Mouse (Mus musculus): ENCODE data around the gene Nup210. TPM values are rescaled to one million over a fixed set of nuclear protein-coding genes. Genes with fewer than 3 reads are reported as not detected.

The Nup210 gene
- polyA plus RNA-seq, 1 experiment from 2014 or later, result 15.0 TPM

DNA sequence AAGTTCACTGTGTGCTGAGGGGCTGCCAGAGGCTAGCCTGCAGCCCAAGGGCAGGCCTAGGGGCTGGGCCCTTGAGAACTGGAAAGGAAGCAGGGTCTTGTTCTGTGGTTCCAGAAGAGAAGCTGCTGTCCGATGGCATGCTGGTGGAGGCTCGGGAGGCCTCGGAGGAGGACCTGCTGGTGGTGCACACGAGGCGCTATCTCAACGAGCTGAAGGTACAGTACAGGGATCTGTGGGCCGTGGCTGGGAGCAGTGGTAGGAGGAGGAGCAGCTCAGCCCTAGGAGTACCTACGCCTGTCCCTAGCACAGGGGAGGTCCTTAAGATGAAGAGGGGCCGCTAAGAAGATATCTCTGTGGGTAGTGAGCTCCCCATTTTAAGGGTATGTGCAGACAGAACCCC lies 42.4 kb upstream of the Nup210 start:
- ATAC-seq, result no peak
- 81% methylated on average over 9 of the region's 9 CpGs for WGBS
- Histone ChIP-seq H3K36me3 (ENCODE audit: control insufficient read depth, insufficient read depth, low read length) (no peaks in the 10 kb centered on the region; the same call in 1 of the 2 replicates), H3K27ac (ENCODE audit: low read depth, low read length) (0 out of 2 replicates have a peak overlapping the region, but pooled peaks have one; percentile 5), H3K4me1 (ENCODE audit: control insufficient read depth, insufficient read depth, low read depth, low read length) (peaks cover 62% of the 10 kb centered on the region), H3K27me3 (replicated peaks; ENCODE audit: control insufficient read depth, insufficient read depth, low read length) (no peaks in the 10 kb centered on the region), H3K4me2 (ENCODE audit: low read length) (peak overlapping the region; percentile 82), H3K4me3 (ENCODE audit: low read length) (0 out of 2 replicates have a peak overlapping the region, but pooled peaks have one; percentile 3), H3K9ac (ENCODE audit: low read depth, low read length) (0 out of 2 replicates have a peak overlapping the region, but pooled peaks have one; percentile 0), H3K9me3 (ENCODE audit: control insufficient read depth, low read length) (no peaks in the 10 kb centered on the region)

DNA sequence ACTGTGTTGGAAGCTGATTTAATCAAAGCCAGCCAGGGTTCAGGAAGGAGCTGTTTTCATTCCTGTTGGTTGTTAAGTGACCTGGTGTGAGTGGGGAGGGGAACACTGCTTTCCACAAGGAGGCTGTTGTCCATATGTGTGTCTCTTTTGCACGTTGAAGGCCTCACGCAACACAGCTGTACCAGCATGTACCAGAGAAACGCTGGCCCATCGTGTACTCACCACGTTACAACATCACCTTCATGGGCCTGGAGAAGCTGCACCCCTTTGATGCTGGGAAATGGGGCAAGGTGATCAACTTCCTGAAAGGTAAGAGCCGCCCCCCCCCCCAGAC lies 40.6 kb upstream of the Nup210 start:
- Histone ChIP-seq H3K4me3 (ENCODE audit: low read length) (peak overlapping the region; percentile 70), H3K4me1 (ENCODE audit: control insufficient read depth, insufficient read depth, low read depth, low read length) (peaks cover 78% of the 10 kb centered on the region), H3K9ac (ENCODE audit: low read depth, low read length) (peak overlapping the region; percentile 83), H3K36me3 (ENCODE audit: control insufficient read depth, insufficient read depth, low read length) (no peaks in the 10 kb centered on the region; the same call in 1 of the 2 replicates), H3K4me2 (ENCODE audit: low read length) (peak overlapping the region; percentile 82), H3K27me3 (replicated peaks; ENCODE audit: control insufficient read depth, insufficient read depth, low read length) (no peaks in the 10 kb centered on the region), H3K9me3 (ENCODE audit: control insufficient read depth, low read length) (no peaks in the 10 kb centered on the region), H3K27ac (ENCODE audit: low read depth, low read length) (peak overlapping the region; percentile 85)
- 29% methylated on average over 6 of the region's 6 CpGs for WGBS
- no peak for ATAC-seq

DNA sequence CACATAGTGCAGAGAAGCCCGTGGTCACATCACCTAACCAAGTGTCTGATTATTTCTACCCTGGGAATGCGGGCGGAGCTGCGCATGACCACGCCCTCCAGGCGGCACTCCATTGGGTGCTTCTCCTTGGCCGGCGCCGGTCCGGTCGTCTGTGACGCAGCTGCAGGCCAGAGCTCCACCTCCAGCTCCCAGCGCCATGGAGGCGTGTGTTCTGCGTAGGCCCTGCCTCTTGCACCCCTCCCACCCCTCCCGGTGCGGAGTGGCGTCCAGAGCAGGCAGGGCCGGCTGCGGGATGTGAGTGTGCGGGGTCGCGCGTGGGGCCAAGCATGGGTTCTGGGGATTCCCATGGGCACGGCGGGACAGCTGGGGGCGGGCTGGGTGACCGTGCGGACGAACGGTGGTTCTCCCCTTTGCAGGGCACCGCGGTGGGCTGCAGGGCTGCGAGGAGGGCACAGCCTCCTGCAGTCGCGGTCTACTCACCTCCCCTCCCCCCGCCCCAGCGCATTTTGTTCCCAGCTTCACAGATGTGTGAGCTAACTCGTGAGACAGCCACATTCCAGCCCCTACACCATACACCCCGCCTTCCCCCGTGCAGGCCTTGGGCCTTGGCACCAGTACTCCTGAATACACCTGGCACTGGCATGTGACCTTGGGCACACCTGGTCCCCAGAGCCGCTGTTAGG lies 40.1 kb upstream of the Nup210 start, which contains the start of gene Hdac11:
Gene Hdac11 (plus strand): TSS at position 112 of the 683 bp plus-strand sequence.
- Histone ChIP-seq H3K27me3 (replicated peaks; ENCODE audit: control insufficient read depth, insufficient read depth, low read length) (no peaks in the 10 kb centered on the region), H3K9me3 (ENCODE audit: control insufficient read depth, low read length) (no peaks in the 10 kb centered on the region), H3K4me2 (ENCODE audit: low read length) (peak within 1 kb of the TSS; percentile 82), H3K9ac (ENCODE audit: low read depth, low read length) (peak within 1 kb of the TSS; percentile 83), H3K27ac (ENCODE audit: low read depth, low read length) (peak within 1 kb of the TSS; percentile 85), H3K4me3 (ENCODE audit: low read length) (peak within 1 kb of the TSS; percentile 70), H3K36me3 (ENCODE audit: control insufficient read depth, insufficient read depth, low read length) (no peaks in the 10 kb centered on the region), H3K4me1 (ENCODE audit: control insufficient read depth, insufficient read depth, low read depth, low read length) (peaks cover 78% of the 10 kb centered on the region)
- WGBS, result under 1% methylated on average over 29 of the region's 42 CpGs
- ATAC-seq, result peak; percentile 90

DNA sequence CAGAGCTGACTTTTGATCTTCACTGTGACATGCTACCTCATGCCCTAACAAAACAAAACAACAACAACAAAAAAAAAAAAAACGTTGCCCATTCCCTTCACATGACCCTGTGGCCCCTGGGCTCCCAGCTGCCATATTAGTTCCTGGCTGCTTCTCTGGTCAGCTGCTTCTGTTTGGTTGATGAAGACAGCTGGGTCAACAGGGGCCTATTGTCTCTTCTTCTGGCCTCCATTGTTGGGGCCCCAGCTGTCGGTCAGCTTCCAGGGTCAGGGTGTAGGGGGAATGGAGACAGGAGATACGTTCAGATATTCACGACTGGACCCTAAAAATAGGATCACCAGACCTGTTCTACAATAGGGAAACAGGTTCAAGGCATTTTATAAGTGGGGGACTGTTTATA lies 39.4 kb upstream of the Nup210 start:
- Histone ChIP-seq H3K9ac (ENCODE audit: low read depth, low read length) (peak overlapping the region; percentile 83; the same call in 1 of the 2 replicates), H3K36me3 (ENCODE audit: control insufficient read depth, insufficient read depth, low read length) (no peaks in the 10 kb centered on the region), H3K4me2 (ENCODE audit: low read length) (peak overlapping the region; percentile 82), H3K4me3 (ENCODE audit: low read length) (peak overlapping the region; percentile 70), H3K27ac (ENCODE audit: low read depth, low read length) (peak overlapping the region; percentile 85), H3K9me3 (ENCODE audit: control insufficient read depth, low read length) (no peaks in the 10 kb centered on the region), H3K4me1 (ENCODE audit: control insufficient read depth, insufficient read depth, low read depth, low read length) (peaks cover 78% of the 10 kb centered on the region), H3K27me3 (replicated peaks; ENCODE audit: control insufficient read depth, insufficient read depth, low read length) (no peaks in the 10 kb centered on the region)
- no peak for ATAC-seq
- WGBS, result 11% methylated on average over 4 of the region's 4 CpGs

DNA sequence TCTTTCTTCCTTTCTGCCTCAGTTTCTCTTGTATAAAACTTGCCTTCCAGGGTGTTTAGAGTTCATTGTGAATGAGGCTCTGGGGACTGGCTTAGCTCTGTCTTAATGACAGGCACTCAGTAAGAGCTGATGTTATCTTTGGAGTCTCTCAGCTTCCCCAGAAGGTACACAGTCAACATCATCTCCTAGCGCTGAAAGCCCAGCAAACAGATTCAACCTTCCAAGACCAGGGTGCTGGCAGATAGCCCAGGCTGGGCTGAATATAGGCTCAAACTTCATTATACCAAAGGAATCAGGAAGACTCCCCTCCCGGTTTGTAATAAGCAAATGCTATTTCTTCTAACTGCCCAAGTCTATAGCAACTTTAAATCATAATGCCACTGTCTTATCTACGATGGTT lies 38.7 kb upstream of the Nup210 start:
- ATAC-seq, result no peak
- H3K27ac ChIP-seq (ENCODE audit: low read depth, low read length), result peak overlapping the region; percentile 25; the same call in 1 of the 2 replicates
- H3K4me3 ChIP-seq (ENCODE audit: low read length), result no peak overlapping the region
- no peaks in the 10 kb centered on the region for H3K9me3 ChIP-seq (ENCODE audit: control insufficient read depth, low read length)
- 66% methylated on average over 3 of the region's 3 CpGs for WGBS
- no peak overlapping the region for H3K9ac ChIP-seq (ENCODE audit: low read depth, low read length)
- peaks cover 70% of the 10 kb centered on the region for H3K4me1 ChIP-seq (ENCODE audit: control insufficient read depth, insufficient read depth, low read depth, low read length)
- no peak overlapping the region for H3K4me2 ChIP-seq (ENCODE audit: low read length)
- no peaks in the 10 kb centered on the region for H3K36me3 ChIP-seq (ENCODE audit: control insufficient read depth, insufficient read depth, low read length)
- H3K27me3 ChIP-seq (replicated peaks; ENCODE audit: control insufficient read depth, insufficient read depth, low read length), result no peaks in the 10 kb centered on the region

DNA sequence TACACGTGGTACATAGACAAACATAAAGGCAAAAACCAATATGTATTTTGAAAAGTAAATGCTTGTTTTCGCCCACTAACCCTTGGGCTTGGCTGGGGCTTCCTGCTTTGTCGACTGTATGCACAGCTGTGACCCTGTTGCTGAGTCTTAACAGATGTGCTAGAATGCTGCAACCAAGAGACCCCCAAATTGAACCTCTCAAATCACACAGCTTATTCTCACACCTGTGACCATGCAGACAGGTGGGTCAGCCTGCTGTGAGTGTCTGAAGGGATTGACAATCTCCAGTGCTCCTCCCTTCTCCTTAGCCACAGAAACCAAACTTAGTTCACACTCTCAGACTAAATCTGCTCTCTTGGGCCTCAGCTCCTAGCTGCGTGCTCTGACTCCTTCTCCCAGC lies 38.1 kb upstream of the Nup210 start:
- WGBS, result 49% methylated on average over 4 of the region's 4 CpGs
- peaks cover 65% of the 10 kb centered on the region for H3K4me1 ChIP-seq (ENCODE audit: control insufficient read depth, insufficient read depth, low read depth, low read length)

DNA sequence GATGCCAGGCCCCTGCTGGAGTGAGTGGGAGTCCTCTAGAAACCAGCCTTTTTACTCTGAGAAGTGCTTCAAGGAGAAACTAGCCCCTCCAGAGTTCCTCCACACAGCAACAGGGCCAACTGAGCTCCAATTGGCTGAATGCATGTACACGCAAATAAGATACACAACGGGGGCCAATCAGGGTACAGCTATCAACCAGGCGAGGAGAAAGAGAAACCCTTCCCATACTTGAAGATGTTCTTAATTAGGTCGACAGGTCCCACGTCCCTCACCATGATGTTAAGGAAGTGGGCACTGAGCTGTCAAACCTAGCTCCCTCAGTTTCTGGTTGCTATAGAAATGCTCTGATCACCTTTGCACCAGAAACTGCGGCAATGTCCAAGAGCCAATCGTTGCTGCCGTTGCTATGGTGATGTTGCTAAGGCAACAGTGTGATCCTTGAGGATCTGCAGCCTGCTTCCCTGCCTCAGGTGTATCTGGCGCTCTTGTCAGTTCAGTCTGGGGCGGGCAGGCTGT lies 37.0 kb upstream of the Nup210 start:
- peak; percentile 89 for ATAC-seq
- WGBS, result 5% methylated on average over 10 of the region's 10 CpGs
- H3K4me1 ChIP-seq (ENCODE audit: control insufficient read depth, insufficient read depth, low read depth, low read length), result peaks cover 55% of the 10 kb centered on the region
- H3K36me3 ChIP-seq (ENCODE audit: control insufficient read depth, insufficient read depth, low read length), result no peaks in the 10 kb centered on the region
- peak overlapping the region; percentile 50 for H3K4me2 ChIP-seq (ENCODE audit: low read length)
- peak overlapping the region; percentile 26 for H3K4me3 ChIP-seq (ENCODE audit: low read length)
- peak overlapping the region; percentile 91 for H3K27ac ChIP-seq (ENCODE audit: low read depth, low read length)
- no peaks in the 10 kb centered on the region for H3K9me3 ChIP-seq (ENCODE audit: control insufficient read depth, low read length)
- no peaks in the 10 kb centered on the region for H3K27me3 ChIP-seq (replicated peaks; ENCODE audit: control insufficient read depth, insufficient read depth, low read length)
- H3K9ac ChIP-seq (ENCODE audit: low read depth, low read length), result peak overlapping the region; percentile 10; the same call in 1 of the 2 replicates

More for the DNA sequence above, 38.1 kb upstream of the Nup210 start:
- H3K36me3 ChIP-seq (ENCODE audit: control insufficient read depth, insufficient read depth, low read length), result no peaks in the 10 kb centered on the region
- no peak for ATAC-seq
- no peak overlapping the region for H3K9ac ChIP-seq (ENCODE audit: low read depth, low read length)
- H3K27me3 ChIP-seq (replicated peaks; ENCODE audit: control insufficient read depth, insufficient read depth, low read length), result no peaks in the 10 kb centered on the region
- H3K4me3 ChIP-seq (ENCODE audit: low read length), result no peak overlapping the region
- no peaks in the 10 kb centered on the region for H3K9me3 ChIP-seq (ENCODE audit: control insufficient read depth, low read length)
- H3K4me2 ChIP-seq (ENCODE audit: low read length), result no peak overlapping the region
- H3K27ac ChIP-seq (ENCODE audit: low read depth, low read length), result peak overlapping the region; percentile 91

DNA sequence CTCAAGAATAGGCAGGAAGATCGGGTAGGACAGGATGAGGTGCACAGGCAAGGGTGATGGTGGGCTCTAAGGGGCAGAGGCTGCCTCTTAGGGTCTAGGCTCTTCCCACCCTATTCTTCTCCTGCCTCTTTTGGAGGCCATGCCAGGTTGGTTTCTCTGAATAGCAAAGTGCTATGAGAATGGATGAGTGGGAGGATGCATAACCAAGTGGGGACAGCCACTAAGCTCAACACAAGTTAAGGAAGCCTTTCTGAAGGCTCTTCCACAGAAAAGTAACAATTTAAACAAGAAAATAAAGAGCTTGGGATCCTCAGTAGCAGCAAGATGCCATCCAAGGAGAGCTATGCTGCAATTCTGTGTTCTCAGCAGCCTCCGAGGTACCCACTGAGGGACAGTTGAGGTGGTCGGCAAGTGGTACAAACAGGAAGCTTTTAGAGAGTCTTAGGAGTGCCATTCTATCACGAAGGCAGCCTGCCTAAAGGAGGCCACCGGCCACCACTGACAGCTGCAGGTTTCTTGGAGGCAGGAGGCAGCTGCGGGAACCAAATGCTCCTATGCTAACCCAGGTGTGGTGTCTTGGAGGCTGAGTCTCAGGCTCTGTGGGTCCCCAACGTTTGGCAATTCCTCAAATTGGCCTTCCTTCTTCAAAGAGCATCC lies 36.4 kb upstream of the Nup210 start:
- Histone ChIP-seq H3K27me3 (replicated peaks; ENCODE audit: control insufficient read depth, insufficient read depth, low read length) (no peaks in the 10 kb centered on the region), H3K4me1 (ENCODE audit: control insufficient read depth, insufficient read depth, low read depth, low read length) (peaks cover 49% of the 10 kb centered on the region), H3K27ac (ENCODE audit: low read depth, low read length) (peak overlapping the region; percentile 91), H3K4me3 (ENCODE audit: low read length) (no peak overlapping the region), H3K36me3 (ENCODE audit: control insufficient read depth, insufficient read depth, low read length) (no peaks in the 10 kb centered on the region), H3K9me3 (ENCODE audit: control insufficient read depth, low read length) (no peaks in the 10 kb centered on the region), H3K4me2 (ENCODE audit: low read length) (peak overlapping the region; percentile 50), H3K9ac (ENCODE audit: low read depth, low read length) (peak overlapping the region; percentile 6; the same call in 1 of the 2 replicates)
- no peak for ATAC-seq
- 36% methylated on average over 7 of the region's 7 CpGs for WGBS

DNA sequence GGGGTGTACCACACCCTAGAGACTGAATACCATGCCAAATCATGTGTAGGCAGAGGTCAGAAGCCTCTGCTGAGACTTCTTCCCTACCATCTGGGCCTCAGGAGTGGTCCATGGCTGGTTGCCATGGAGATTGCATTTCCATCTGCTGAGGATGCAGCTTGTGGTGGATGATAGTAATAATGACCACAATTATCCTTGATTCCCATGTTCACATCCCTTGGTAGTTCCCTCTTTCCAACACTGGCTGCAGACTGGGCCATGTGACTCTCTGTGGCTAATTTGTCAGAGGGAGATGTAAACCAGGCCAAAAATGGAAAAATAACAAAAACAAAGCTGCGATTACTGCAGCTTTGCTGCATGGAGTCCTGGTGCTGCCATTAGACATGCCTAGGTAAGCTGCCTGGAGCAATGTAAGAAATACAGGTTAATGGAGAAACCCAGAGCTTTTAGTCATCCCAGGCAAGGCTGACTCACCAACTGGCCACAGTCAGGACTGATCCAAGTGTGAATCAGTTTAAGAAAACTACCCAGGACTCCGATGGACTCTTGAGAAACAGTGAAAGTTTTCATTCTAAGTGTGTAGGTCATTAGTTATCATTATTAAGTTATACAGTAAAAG lies 30.6 kb upstream of the Nup210 start:
- peak overlapping the region; percentile 4; the same call in 1 of the 2 replicates for H3K9ac ChIP-seq (ENCODE audit: low read depth, low read length)
- no peak overlapping the region for H3K4me3 ChIP-seq (ENCODE audit: low read length)
- H3K27ac ChIP-seq (ENCODE audit: low read depth, low read length), result peak overlapping the region; percentile 85
- no peak overlapping the region for H3K4me2 ChIP-seq (ENCODE audit: low read length)
- no peaks in the 10 kb centered on the region for H3K27me3 ChIP-seq (replicated peaks; ENCODE audit: control insufficient read depth, insufficient read depth, low read length)
- 58% methylated on average over 2 of the region's 2 CpGs for WGBS
- no peaks in the 10 kb centered on the region for H3K36me3 ChIP-seq (ENCODE audit: control insufficient read depth, insufficient read depth, low read length)
- peak; percentile 80 for ATAC-seq
- no peaks in the 10 kb centered on the region for H3K9me3 ChIP-seq (ENCODE audit: control insufficient read depth, low read length)
- peaks cover 17% of the 10 kb centered on the region for H3K4me1 ChIP-seq (ENCODE audit: control insufficient read depth, insufficient read depth, low read depth, low read length)
